Mouse (Mus musculus) T-cell, adult 2 months (primary cell): ENCODE results near the gene Ank3.

Source experiments
- DNase-seq: peaks from one replicate; pipeline ENCODE4 v3.0.0; 2022; ENCODE audit warnings: low spot score

Ank3 gene

DNA sequence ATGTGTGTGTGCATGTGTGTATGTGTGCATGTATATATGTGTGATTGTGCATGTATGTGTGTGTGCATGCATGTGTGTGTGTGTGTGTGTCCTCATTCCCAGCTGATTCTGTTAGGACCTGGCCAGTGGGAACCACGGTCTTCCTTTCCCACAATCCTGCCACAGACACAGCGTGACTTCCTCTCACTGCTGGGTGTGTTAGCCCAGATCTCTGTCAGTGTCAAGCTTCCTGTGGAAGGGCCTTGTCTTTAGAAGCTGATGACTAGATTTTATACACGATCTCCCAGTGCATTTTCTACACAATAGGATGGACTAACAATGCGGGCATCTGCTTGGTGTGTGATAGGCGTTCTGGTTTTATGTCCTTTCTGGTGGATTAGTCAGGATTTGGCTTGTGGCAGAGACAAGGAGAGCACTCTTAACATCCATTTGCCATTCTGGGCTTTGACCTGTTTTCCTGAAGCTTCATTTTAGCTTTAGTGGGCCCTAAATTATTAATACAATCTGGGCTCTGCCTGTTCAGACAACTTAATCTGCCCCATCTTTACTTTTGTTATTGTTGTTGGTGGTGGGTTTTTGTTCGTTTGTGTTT, 322.4 kb downstream of the Ank3 start:
- no peak for DNase-seq

DNA sequence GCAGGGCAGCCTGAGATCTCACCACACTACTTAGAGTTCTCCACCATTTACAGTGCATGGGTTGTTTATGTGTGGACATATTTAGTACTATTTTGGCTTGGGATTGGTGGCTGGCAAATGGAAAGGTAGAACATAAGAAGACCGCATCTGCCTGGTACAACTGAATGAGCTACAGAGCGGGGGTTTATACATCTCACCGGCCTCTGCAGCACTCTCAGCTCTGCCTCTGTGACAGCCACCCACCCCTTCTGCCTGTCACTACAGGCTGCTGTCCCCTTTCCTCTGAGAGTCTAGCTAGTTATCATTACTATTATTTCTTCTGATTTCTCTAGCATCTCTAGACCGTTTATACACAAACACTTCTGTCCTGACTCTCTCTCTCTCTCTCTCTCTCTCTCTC, 325.6 kb downstream of the Ank3 start:
- no peak for DNase-seq

DNA sequence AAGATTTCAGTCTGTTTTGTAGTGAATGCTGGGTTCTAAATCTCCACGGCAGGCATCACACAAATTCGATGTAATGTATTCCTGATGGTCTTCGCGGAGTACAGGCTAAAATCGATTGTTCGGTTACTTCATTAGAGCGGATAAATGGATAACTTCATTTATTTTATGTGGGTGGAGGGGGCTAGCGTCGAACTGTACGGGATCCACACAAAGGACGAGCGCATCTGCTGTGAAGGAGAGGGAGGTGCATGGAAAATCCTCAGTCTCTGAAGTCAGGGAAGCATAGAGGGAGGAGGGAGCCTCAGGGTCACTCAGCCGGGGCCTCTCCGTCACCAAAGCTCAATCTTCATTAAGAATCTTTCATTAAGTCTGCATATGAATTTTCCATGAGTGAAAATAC, 326.5 kb downstream of the Ank3 start:
- DNase-seq: no peak

DNA sequence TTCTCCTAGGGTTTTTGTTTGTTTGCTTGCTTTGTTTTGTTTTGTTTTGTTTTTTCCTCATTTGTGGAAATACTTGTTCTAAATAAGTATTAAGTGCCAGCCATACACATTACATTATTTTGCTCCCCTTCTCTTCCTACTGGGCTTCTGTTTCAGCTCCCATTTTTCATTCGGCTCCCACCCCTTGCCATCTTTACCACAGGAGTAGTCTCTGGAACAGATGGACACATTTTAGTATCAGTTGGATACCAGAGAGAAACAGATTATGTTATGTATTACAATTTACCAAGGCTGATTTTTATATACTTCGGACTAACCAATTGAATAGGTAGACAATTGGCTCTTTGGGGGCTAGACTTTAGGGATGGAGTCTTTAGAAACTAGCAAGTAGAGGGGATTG, 327.7 kb downstream of the Ank3 start:
- no peak for DNase-seq

DNA sequence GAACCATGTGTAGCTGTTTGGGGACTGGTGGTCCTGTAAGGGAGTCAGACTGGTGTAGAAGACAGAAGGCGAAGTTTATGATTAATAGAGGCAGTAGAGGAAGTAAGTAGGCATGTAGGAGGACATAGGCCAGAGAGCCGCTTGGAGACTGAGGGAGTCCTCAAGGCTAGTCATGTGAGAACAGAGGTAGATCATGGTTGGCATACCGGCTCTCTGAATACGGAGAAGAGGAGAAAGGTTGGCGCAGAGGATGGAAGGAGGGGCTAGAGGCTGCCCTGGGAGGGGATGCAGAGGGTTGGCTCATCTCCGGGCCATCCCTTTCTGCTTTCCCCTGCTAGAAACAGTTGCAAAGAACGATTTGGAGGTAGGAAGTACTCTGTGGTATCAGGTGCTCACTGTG, 328.2 kb downstream of the Ank3 start:
- no peak for DNase-seq

DNA sequence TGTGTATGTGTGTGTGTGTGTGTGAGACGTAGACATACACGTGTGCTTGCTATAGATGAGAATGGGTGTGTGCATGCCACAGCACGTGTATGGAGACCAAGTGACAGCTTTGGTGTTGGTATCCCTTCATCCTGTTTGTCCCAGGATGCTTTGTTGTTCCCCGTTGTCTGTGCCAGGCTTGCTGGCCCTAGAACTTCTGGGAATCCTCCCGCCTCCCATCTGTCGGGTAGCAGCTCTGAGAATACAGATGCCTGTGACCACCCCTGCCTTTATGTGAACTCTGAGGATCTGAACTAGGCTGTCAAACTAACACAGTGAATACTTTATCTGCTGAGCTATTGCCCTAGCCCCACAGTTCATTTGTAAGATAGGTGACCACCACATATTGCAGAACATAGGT, 330.3 kb downstream of the Ank3 start:
- DNase-seq: no peak

DNA sequence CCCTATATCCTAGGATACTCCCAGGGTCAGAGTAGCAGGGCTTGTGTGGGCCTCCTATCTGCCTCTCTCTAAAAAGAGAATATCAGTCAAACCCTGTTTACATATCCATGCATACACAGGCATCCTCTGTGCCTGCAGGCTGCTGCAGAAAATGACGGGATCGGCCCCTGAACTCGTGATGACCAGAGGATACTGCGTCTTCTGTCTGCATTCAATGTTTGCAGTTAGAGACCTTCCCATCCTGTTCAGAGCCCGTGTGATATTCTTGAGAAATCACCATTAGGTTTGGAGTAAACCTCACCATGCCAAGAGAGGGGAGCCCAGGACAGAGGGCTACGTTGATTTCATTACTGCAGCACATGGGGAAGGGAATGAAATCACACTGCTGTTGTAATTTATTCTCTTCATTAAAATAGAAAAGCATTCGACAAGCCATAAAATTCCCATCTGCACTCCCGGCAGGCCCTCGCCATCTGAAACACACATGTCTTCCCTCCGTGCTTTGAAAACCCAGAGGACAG, 331.8 kb downstream of the Ank3 start:
- no peak for DNase-seq

DNA sequence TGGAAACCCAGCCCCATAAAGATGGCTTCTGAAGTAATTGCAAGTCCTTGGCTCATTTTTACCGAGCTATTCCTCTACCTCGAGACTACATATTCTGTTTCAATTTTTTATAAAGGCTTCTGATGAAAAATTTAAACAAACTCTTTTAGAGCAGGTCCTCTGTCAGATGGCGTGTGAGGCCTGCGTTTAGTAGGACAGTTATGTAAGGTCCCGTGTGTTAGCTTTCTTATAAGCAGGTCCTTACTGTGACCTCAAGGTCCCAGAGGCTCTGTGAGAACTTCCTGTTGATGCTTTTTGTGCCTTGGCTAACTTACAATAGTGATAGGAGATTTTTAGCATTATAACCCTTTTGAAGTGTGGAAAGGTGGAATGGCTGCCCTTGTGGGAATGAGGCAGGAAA, 332.8 kb downstream of the Ank3 start:
- no peak for DNase-seq

DNA sequence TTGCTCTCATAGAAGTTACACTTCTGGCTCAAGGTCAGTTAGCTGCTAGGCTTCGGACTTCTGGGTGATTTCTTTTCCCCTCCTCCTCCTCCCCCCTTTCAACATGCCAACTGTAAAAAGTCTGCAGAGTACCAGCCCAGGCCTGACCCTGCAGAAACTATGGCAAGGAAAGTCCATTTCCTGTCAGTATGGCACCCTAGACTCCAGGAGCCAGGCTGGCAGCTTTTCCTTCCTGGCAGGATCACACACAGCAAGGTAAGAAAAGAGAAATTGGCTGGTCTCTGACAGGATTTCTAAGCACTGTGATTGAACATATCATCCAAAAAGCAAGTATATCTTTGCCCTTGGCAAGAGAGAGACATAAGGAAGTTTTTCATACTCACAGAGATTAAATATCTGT, 333.3 kb downstream of the Ank3 start:
- DNase-seq: no peak

DNA sequence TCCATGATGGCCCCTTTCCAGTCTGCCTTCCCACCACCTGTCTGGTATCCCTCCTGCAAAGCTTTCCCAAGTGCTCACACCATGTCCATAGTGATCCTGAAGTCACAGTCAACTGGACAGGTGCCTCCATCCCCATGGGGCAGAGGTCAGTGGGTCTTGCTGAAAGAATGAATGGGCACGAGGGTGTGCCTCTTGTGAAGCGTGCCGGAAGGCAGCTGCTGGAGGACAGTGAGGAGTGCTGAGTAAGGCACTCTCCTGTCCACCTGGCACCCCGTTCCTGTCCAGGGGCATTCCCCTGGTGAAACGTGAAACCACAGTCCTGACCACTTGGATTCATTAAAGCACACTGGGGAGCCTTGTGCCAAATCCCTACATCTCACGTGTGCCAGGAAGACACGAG, 337.7 kb downstream of the Ank3 start:
- no peak for DNase-seq

DNA sequence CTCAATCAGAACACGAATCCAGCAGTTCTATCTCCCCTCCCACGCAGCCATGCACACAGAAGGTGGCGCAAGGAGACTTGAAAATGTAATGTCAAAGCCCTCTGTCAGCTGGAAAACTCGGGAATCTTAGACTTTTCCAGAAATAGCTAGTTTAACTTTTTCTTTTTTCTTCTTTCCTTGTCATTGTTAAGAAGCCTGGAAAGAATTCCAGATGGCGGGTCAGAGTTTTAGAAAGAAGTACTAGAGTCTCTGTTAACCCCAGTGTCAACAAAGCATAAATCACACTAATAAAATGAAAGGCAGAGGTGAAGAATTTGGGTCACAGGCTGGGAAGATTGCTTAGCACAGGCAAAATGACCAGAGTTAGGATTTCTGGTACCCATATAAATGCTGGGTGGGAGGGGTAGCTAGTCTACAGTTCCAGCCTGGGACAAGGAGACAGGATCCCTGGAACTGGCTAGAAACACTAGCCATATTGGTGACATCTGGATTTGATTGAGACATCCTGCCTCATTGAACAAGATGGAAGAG, 340.2 kb downstream of the Ank3 start:
- DNase-seq: no peak

DNA sequence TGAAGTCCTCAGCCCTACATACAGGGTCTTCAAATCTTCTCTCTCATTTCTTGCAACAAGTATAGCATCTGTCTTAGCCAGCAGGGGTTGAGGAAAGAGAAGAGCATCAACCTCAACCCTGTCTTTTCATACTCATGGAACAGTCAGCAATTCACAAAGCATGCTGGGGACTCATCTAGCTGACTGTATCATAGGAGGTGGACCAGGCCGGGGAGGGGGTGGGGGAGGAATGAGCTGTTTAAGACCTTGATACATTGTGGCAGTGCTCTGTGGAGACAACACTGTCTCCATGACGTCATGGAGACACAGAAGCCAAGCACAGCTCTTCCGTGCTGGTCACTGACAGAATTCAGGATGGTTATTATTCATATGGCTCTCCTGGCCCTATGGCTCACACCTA, 344.0 kb downstream of the Ank3 start:
- DNase-seq: no peak

DNA sequence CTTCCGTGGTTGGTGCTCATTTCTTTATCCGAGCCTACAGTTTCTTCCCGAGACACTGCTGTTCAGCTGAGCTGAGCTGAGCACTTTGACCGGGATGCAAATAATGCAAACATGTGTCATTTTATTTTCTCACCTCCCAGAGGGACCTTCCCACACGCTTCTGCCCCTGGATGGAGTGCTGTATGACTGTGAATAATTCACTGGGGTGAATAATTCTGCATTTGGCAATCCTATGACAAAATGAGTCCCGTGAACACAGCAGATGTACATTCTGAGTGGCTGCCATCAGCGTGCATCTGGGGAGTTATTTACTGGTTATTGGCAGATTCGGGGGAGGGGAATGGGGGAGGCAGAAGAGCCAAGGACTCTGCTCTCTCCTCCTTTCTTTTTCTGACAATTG, 345.6 kb downstream of the Ank3 start:
- no peak for DNase-seq

DNA sequence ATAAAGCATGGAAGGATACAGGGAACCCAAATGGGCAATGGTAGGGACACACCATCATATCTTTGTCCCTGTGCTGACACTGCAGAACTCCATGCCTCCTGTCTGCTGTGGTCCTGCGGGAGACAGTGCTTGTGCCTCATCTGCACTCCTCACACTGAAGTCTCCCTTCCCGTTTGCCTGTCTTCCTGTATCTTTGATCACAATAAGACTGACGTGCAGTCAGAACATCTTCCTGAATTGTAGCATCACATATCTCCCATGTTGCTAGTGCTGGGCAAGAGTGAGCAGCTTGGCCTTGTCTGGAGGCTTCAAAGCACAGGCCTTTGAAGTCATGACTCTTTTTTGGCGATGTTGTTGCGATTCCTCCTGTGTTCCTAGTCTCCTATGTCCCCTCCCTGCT, 346.3 kb downstream of the Ank3 start:
- DNase-seq: no peak

DNA sequence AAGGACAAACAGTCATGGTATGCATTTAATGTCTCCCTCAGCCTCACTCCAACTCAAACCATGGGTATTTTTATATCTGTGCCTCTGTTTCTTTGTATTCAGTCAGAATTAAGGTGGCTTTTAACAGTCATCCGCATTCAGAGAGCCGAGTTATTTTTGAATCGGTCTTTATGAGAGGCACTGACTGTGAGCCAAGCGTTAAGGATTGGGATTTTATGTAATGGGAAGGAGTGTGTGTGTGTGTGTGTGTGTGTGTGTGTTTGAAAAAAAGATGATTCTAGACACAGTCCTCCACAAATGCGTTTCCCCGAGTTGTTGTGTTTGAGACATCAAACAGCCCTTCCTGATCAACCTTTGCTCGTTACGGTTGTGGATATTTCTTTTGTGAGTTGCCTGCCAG, 347.7 kb downstream of the Ank3 start:
- no peak for DNase-seq

DNA sequence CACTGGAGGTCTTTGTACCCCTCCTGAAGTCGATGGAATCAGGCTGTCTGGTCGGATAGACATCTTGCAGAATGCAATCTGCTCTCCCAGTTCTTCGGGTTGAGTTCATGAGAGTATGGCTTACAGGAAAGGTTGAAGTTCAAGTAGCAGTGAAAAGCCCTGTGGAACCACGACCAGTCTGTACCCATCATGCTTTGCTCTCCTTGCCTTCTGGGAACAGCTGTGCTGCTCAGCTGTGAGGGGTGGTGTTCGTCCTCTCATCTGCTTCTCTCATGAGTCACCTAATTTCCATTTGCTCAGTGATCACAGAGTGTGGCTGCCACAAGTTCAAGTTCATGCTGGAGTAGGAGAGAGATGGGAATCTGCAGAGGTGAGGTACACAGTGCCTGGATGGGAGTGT, 348.2 kb downstream of the Ank3 start:
- no peak for DNase-seq

DNA sequence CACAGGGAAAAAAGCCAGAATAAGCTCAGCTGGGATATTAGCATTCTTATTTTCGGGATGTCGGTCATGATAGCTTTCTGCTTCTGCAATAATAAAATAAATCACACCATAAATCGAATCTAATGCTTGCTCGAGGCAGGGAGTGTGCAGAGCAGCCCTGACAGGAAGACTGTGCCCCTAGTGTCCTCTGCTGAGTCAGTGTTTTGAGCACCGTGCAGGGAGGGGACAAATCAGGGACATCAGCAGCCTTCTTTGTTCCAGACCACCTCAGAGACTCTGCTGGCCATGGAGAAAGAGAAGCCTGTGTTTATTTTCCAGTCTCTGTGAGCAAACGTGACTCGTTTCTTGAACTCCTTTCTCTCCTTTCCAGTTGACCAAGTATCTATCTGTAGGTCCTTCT, 352.8 kb downstream of the Ank3 start:
- DNase-seq: no peak

DNA sequence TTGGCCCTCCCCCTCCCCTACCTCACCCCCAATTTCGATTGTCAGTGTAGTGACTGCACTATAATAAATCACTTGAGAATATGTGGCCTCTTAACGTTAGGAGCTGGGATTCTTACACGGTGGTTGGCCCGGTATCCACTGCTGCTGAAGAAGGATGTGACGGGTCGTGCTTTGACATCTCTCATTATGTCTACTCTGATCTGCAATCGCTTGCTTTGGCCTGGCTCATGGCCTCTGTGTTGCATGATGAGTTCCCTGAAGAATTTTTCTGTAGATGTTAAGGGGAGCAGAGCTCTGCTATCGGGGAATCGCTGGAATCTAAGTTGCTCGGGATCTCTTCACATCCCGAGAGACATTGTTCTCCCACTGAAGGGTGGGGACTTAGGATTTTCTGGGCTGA, 354.9 kb downstream of the Ank3 start:
- DNase-seq: no peak

DNA sequence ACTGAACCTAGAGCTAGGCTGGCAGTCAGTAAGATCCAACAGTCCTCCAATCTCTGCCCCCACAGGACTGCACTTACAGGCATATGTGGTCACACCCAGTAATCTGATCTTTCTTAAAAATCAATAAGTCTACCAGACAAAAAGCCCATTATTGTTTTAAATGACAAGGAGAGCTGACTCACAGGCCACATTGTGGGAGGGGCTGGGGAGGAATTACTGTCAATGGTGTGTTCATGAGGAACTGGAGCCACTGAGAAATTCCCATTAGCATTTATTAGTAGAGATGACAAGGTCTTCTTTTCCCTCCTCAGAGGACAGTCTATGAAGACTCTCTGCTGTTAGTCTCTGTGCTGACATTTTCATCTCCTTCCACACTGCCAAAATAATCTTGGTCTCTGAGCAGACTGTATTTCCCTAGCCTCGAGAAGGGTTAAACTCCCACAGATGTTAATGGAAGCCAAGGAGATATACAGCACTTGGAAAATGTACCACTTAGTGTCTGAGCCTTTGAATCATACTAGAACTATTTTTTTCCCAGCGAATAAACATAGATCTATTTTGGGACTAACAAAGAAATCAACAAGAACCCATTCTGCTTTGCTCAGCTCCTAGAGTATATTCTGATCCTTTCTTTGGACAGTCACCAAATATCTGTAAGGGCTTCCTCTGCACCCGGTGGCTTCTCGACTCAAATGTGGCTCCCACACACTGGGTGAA, 358.5 kb downstream of the Ank3 start:
- no peak for DNase-seq

DNA sequence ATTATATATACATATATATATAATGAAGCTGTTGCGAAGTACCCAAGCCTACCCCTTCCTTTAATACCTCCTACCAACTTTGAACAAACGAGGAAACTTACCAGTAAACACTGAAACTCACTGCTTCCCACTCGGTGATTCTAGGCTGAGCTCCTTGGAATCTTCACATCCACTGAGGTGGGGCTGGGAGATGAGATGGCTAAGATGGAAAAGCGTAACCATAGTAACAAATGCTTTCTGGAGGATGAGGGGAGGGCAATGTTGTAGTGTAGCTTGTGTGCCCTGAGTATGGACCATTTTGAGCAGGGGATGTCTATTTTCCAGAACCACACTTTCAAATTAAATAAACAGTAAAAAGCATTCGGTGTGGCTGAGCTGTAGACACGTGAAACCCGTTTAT, 364.4 kb downstream of the Ank3 start:
- DNase-seq: no peak

DNA sequence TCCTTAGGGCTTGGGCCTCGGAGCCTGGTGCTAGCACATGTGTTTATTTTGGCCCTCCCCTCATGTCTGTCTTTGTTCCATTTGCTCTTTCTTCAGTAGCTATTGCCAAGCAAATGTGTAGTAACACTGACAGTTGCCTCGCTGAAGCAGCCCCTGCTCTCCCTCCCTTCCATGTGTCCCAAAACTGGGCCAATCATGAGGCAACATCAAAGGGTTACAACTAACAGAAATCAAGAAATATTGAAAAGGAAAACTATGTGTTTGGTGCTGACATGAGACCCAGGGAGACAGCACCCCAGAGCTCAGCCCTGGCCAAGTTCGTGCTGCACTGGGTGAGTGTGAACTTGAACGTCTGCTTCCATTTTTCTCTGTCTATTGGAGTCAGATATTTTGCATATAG, 365.8 kb downstream of the Ank3 start:
- DNase-seq: no peak

DNA sequence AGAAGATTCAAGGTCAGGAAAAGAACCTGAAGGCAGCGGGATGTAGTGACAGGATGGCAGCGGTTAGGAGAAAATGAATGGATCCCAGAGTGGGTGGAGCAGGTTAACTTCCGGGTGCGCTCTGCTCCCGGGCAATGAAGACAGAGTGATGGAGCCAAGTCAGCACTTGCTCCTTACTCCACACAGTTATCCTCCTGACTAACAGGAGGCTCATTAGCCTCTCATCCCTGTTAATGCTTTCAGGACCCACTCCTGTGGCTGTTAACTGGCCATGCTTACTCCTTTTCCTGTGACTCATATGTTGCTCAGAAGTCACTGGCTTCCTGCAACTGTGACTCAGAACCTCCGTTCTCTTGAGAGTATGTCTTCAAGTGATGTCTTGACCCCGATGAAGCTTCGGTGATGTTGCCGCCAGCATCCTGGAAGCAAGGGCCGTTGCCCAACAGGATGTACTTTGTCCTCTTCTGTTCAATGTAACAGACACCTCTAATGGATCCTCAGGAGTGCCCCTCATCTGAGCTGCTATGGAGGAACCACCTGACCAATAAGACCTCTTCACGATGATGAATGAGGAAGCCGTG, 378.6 kb downstream of the Ank3 start:
- DNase-seq: no peak

DNA sequence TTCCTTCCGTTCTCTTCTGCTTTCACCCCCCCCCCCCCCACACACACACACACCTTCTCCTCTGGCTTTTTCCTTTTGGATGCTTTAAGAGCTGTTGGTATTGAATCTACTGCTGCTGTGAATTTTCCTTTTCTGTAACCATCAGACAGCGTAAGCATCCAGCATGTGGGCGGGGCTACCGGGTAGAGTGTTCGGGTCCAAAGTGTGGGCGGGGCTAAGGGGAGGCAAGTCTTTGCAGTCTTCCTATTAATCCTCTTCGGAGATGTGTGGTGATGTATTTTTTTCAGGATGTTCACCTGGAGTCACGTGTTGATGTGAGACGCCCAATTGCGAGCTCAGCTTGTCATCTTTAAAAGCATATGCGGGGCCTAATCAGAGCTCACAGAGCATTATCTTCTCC, 379.2 kb downstream of the Ank3 start:
- DNase-seq: no peak

DNA sequence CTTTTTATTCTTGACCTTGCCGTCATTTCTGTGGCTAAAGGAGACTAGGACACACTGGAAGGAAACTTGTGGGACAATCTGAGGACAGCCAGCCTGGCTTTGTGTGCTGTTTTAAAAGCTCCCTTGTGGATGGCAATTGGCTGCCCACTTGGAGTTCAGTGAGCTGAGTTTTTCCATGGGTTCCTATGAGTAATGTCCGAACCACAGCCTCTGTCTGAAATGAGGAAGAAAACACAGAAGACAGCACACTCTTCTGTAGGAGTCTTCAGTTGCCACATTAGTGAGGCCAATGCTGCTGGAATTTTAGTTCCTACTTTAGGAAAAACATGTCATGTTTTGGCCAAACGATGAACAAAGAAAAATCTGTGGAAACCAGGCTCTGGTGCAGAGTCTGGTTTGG, 380.7 kb downstream of the Ank3 start:
- no peak for DNase-seq
